Mouse (Mus musculus): Measurements from ENCODE around the gene Ppara.

Ppara gene

GRCm38 (mm10) chr15:85705566-85706332, 29.0 kb upstream of the Ppara start:
- DNase-seq, result peak; percentile 98

GRCm38 (mm10) chr15:85706527-85706926, 28.3 kb upstream of the Ppara start:
- DNase-seq, result peak; percentile 92

- peak; percentile 95 for DNase-seq
Measured at GRCm38 (mm10) chr15:85707017-85707416, 27.8 kb upstream of the Ppara start.

GRCm38 (mm10) chr15:85707458-85708030, 27.2 kb upstream of the Ppara start:
- DNase-seq, result peak; percentile 94

- peak; percentile 91 for DNase-seq
Measured at GRCm38 (mm10) chr15:85708217-85708616, 26.6 kb upstream of the Ppara start.

GRCm38 (mm10) chr15:85708843-85709242, 25.9 kb upstream of the Ppara start:
- DNase-seq, result peak; percentile 97

GRCm38 (mm10) chr15:85709268-85709973, 25.4 kb upstream of the Ppara start:
- DNase-seq, result peak; percentile 99

- DNase-seq, result peak; percentile 98
Measured at GRCm38 (mm10) chr15:85710179-85710578, 24.6 kb upstream of the Ppara start.

GRCm38 (mm10) chr15:85710641-85711580, 23.9 kb upstream of the Ppara start:
- peak; percentile 96 for DNase-seq

- peak; percentile 92 for DNase-seq
Measured at GRCm38 (mm10) chr15:85712565-85713168, 22.1 kb upstream of the Ppara start.

GRCm38 (mm10) chr15:85713417-85713816, 21.4 kb upstream of the Ppara start:
- DNase-seq, result peak; percentile 90

GRCm38 (mm10) chr15:85715059-85715458, 19.7 kb upstream of the Ppara start:
- peak; percentile 90 for DNase-seq

- DNase-seq, result peak; percentile 96
Measured at GRCm38 (mm10) chr15:85716045-85716444, 18.7 kb upstream of the Ppara start.

GRCm38 (mm10) chr15:85716591-85716990, 18.2 kb upstream of the Ppara start:
- DNase-seq, result peak; percentile 92

- peak; percentile 96 for DNase-seq
Measured at GRCm38 (mm10) chr15:85717008-85717407, 17.8 kb upstream of the Ppara start.

- DNase-seq, result peak; percentile 97
Measured at GRCm38 (mm10) chr15:85717800-85718199, 17.0 kb upstream of the Ppara start.

- no peak for DNase-seq
Measured at GRCm38 (mm10) chr15:85719017-85719416, 15.8 kb upstream of the Ppara start.

- peak; percentile 92 for DNase-seq
Measured at GRCm38 (mm10) chr15:85720366-85720841, 14.4 kb upstream of the Ppara start.

GRCm38 (mm10) chr15:85724271-85725165, 10.3 kb upstream of the Ppara start:
- peak; percentile 99 for DNase-seq

GRCm38 (mm10) chr15:85728224-85728623, 6.6 kb upstream of the Ppara start:
- no peak for DNase-seq

GRCm38 (mm10) chr15:85729256-85729655, 5.5 kb upstream of the Ppara start:
- no peak for DNase-seq
